Mouse (Mus musculus): ENCODE measurements around the gene Kcne4. TPM values are rescaled to one million over a fixed set of nuclear protein-coding genes. Genes with fewer than 3 reads are reported as not detected.

The Kcne4 gene
- polyA plus RNA-seq, 1 experiment from 2014 or later = 0.90 TPM

- no peaks in the 10 kb centered on the region for H3K9me3 ChIP-seq (replicated peaks)
These were observed 5.3 kb downstream of the Kcne4 start for GRCm38 (mm10) chr1:78821733-78822430.

GRCm38 (mm10) chr1:78825246-78825645 lies 8.7 kb downstream of the Kcne4 start:
- H3K4me3 ChIP-seq = no peak overlapping the region
- no peaks in the 10 kb centered on the region for H3K36me3 ChIP-seq
- peaks cover 26% of the 10 kb centered on the region for H3K4me1 ChIP-seq
- no peak for DNase-seq (ENCODE audit: low spot score)
- H3K27ac ChIP-seq = no peak overlapping the region
- no peaks in the 10 kb centered on the region for H3K27me3 ChIP-seq (ENCODE audit: low read depth, poor library complexity, severe bottlenecking)
- H3K9me3 ChIP-seq (replicated peaks) = no peaks in the 10 kb centered on the region
- WGBS = 79% methylated on average over 3 of the region's 3 CpGs

More at GRCm38 (mm10) chr1:78821733-78822430, 5.3 kb downstream of the Kcne4 start:
- DNase-seq (ENCODE audit: low spot score) = no peak
- Histone ChIP-seq H3K4me3 (no peak overlapping the region), H3K27me3 (ENCODE audit: low read depth, poor library complexity, severe bottlenecking) (no peaks in the 10 kb centered on the region; the same call in 1 of the 2 replicates), H3K36me3 (no peaks in the 10 kb centered on the region), H3K27ac (peak overlapping the region; percentile 25; the same call in 1 of the 2 replicates), H3K4me1 (peaks cover 49% of the 10 kb centered on the region)
- whole genome bisulfite sequencing = 87% methylated on average over 15 of the region's 15 CpGs

- Histone ChIP-seq H3K4me1 (peaks cover 12% of the 10 kb centered on the region), H3K36me3 (no peaks in the 10 kb centered on the region), H3K9me3 (replicated peaks) (no peaks in the 10 kb centered on the region), H3K4me3 (no peak overlapping the region), H3K27ac (no peak overlapping the region), H3K27me3 (ENCODE audit: low read depth, poor library complexity, severe bottlenecking) (no peaks in the 10 kb centered on the region)
- WGBS = 95% methylated on average over 3 of the region's 3 CpGs
- no peak for DNase-seq (ENCODE audit: low spot score)
These were observed 21.9 kb downstream of the Kcne4 start for GRCm38 (mm10) chr1:78838468-78838867.

DNA sequence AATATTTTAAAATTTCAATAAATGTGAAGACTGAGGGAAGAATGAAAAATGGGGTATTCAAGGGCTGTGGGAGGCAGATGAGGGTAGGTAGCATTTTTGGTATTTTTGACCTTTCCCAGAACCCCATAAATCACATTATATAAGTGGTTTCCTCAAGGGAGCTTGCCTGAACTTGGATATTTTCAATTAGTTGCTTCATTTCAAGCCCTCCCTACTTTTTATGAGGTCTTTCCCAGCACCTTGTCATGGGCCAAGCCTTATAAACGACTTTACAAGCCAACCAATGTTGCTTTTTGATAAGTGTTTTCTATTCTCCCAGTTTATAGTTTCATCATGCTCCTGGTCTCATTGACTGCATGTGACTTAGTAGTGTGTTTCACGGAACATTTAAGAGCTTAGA lies 24.2 kb downstream of the Kcne4 start:
- Histone ChIP-seq H3K27ac (no peak overlapping the region), H3K4me3 (no peak overlapping the region), H3K27me3 (ENCODE audit: low read depth, poor library complexity, severe bottlenecking) (no peaks in the 10 kb centered on the region), H3K4me1 (peaks cover 23% of the 10 kb centered on the region), H3K36me3 (no peaks in the 10 kb centered on the region), H3K9me3 (replicated peaks) (no peaks in the 10 kb centered on the region)
- WGBS = 58% methylated on average over 2 of the region's 2 CpGs
- DNase-seq (ENCODE audit: low spot score) = no peak

DNA sequence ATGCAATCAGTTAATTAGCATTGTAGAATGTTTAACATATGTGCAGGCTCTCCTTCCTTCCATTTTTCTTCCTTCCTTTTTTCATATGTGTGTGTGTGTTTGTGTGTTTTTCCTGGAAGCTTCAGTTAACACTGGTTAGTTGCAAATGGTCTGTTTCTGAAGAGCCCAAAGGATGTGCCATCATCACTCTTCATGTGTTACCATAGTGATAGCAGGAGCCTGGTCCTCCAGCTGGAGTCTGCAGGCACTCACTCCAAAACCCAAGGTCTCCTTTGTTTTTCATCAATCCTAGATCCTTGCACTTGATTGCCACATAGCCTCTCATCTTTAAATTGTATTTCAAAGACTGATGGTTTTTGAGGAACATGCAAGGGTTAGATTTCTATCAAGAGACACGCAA lies 29.1 kb downstream of the Kcne4 start:
- Histone ChIP-seq H3K4me1 (peaks cover 21% of the 10 kb centered on the region), H3K4me3 (no peak overlapping the region), H3K27ac (no peak overlapping the region), H3K9me3 (replicated peaks) (no peaks in the 10 kb centered on the region), H3K36me3 (no peaks in the 10 kb centered on the region), H3K27me3 (ENCODE audit: low read depth, poor library complexity, severe bottlenecking) (no peaks in the 10 kb centered on the region)
- WGBS = 88% methylated on average over 1 of the region's 1 CpGs
- DNase-seq (ENCODE audit: low spot score) = no peak

DNA sequence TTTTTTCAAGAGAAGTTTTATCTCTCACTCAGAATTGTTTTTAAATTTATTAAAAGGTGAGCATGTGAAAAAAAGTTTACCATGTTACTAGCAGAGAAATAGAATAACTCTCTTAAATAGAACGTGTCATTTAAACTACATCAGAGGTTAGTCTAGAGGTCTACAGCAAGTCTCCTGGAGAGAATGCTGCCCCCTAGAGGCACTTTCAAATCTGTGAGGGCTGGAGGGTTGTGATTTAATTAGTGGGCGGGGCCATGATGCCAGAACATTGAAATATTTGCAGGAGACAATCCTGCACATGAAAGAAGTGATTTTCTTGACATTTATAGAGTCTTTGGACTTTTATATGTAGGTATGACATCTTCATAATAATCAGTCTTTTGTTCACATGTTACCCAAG lies 29.9 kb downstream of the Kcne4 start:
- H3K27ac ChIP-seq = no peak overlapping the region
- 42% methylated on average over 2 of the region's 2 CpGs for WGBS
- H3K27me3 ChIP-seq (ENCODE audit: low read depth, poor library complexity, severe bottlenecking) = no peaks in the 10 kb centered on the region
- no peak for DNase-seq (ENCODE audit: low spot score)
- H3K4me3 ChIP-seq = no peak overlapping the region
- H3K4me1 ChIP-seq = peaks cover 14% of the 10 kb centered on the region
- no peaks in the 10 kb centered on the region for H3K36me3 ChIP-seq
- H3K9me3 ChIP-seq (replicated peaks) = no peaks in the 10 kb centered on the region

DNA sequence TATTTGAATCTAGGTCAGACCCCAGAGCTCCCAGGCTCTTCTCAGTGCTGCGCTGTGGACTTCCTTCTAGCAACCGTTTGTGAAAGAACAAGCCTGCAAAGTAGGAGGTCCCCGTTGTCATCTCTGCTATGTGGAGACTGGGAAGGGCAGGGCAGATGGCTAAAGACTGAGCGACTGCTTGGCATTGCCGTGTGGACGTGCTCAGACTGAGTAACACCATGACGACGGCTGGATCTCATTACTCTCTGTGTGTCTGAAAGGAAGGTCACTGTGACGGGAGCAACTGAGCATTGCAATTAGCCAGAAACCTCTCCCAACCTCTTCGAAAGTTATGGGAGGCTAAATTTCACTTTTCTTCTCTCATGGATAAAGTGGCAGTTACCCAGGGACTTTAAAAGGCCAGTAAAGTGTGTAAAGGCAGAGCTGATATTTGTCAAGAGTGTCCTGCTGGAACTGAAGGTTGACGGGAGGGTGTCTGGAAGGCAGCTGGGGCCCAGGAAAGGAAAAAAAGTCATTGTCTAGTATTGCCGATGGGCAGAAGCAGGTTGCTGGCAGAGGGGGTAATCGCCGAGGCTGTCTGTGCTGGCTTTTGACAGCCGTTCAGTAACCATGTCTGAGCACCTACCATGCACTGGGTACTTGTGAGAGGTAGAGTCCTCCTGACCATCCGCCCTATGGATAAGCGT lies 36.0 kb downstream of the Kcne4 start:
- H3K27ac ChIP-seq = peak overlapping the region; percentile 62
- peaks cover 11% of the 10 kb centered on the region for H3K4me1 ChIP-seq
- peak; percentile 51 for DNase-seq (ENCODE audit: low spot score)
- no peaks in the 10 kb centered on the region for H3K36me3 ChIP-seq
- H3K4me3 ChIP-seq = no peak overlapping the region
- no peaks in the 10 kb centered on the region for H3K9me3 ChIP-seq (replicated peaks)
- H3K27me3 ChIP-seq (ENCODE audit: low read depth, poor library complexity, severe bottlenecking) = no peaks in the 10 kb centered on the region
- WGBS = 48% methylated on average over 17 of the region's 17 CpGs

DNA sequence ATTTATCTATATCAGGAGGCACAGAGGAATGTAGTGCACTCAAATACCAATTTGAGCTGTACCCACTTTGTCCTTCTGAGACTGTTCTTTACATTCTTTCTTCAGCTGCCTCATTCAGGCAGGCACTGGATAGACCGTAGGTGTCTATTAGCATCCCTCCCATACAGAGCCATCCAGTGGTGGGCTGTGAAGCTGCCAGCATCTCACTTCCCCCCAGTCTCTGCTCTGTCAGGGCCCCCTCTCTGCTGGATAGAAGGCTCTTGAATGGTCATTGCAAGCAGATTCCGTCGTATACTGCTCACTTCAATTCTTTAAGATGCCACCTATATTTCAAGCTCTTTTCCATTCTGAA lies 36.5 kb downstream of the Kcne4 start:
- Histone ChIP-seq H3K4me1 (peaks cover 11% of the 10 kb centered on the region), H3K36me3 (no peaks in the 10 kb centered on the region), H3K9me3 (replicated peaks) (no peaks in the 10 kb centered on the region), H3K4me3 (no peak overlapping the region), H3K27ac (no peak overlapping the region), H3K27me3 (ENCODE audit: low read depth, poor library complexity, severe bottlenecking) (no peaks in the 10 kb centered on the region)
- WGBS = 88% methylated on average over 3 of the region's 3 CpGs
- DNase-seq (ENCODE audit: low spot score) = no peak

DNA sequence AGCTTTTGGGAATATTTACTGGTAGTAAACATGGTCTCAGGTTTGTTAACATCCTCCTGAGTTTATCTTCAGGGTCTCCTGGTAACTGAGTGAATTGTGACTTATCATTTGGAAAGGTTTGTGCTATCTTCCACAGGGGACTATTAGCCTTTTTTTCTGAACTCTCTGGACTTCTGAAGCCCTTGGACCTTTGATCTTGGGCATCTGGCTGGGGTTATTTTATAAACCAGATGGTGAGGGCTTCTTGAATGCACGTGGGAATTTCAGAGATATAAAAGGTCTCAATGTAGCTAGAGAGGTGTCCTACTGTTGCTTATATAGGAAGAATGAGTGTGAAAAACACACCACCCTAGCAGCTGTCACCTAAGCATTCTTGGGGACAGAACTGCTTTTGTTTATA lies 37.7 kb downstream of the Kcne4 start:
- Histone ChIP-seq H3K4me1 (peaks cover 11% of the 10 kb centered on the region), H3K9me3 (replicated peaks) (no peaks in the 10 kb centered on the region), H3K36me3 (no peaks in the 10 kb centered on the region), H3K27me3 (ENCODE audit: low read depth, poor library complexity, severe bottlenecking) (no peaks in the 10 kb centered on the region), H3K27ac (no peak overlapping the region), H3K4me3 (no peak overlapping the region)
- DNase-seq (ENCODE audit: low spot score) = no peak
- 29% methylated on average over 1 of the region's 1 CpGs for WGBS

DNA sequence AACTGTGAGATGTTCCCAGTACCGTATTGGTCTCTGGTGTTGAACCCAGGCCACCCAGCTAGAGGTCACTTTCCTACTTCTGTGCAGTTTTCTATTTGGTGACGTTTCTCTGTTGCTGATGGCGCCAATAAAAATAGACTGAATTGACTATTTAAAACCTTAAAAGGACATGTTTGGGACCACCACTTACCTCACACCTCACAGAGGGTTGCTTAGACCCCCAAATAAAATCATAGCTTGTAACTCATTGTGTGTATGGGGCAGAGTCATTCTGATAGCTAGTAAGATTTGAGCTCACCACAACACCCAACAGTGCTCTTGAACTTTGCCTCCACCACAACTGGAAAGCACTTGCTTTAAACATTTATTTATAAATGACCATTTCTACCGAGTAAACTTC lies 43.0 kb downstream of the Kcne4 start:
- DNase-seq (ENCODE audit: low spot score) = no peak
- no peaks in the 10 kb centered on the region for H3K27me3 ChIP-seq (ENCODE audit: low read depth, poor library complexity, severe bottlenecking)
- H3K9me3 ChIP-seq (replicated peaks) = no peaks in the 10 kb centered on the region
- H3K36me3 ChIP-seq = no peaks in the 10 kb centered on the region
- no peak overlapping the region for H3K4me3 ChIP-seq
- no peak overlapping the region for H3K27ac ChIP-seq
- no peaks in the 10 kb centered on the region for H3K4me1 ChIP-seq
- 62% methylated on average over 4 of the region's 4 CpGs for WGBS

- no peaks in the 10 kb centered on the region for H3K9me3 ChIP-seq (replicated peaks)
- 87% methylated on average over 7 of the region's 7 CpGs for WGBS
- H3K4me3 ChIP-seq = no peak overlapping the region
- no peak overlapping the region for H3K27ac ChIP-seq
- DNase-seq (ENCODE audit: low spot score) = no peak
- H3K27me3 ChIP-seq (ENCODE audit: low read depth, poor library complexity, severe bottlenecking) = no peaks in the 10 kb centered on the region
- H3K36me3 ChIP-seq = no peaks in the 10 kb centered on the region
- no peaks in the 10 kb centered on the region for H3K4me1 ChIP-seq
These were observed 43.5 kb downstream of the Kcne4 start for GRCm38 (mm10) chr1:78860056-78860455.

DNA sequence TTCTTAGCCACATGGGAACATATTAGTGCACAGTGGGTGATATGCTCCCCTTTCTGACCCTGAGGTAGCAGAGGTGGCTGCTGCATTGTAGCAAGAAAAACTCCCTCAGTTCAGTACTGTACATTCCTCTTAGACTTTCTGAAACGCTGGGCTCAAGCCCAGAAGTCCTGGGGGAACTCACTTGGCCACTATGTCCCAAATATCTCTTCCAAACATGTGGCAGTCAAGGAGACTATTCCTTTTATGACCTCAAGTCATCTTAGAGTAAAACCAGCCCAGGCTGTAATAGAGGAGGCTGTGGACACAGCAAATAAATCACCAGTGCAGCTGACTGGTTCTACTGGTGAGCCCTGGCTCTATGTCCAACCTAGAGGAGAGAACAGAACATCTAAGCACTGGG lies 45.7 kb downstream of the Kcne4 start:
- no peaks in the 10 kb centered on the region for H3K9me3 ChIP-seq (replicated peaks)
- no peaks in the 10 kb centered on the region for H3K36me3 ChIP-seq
- H3K4me3 ChIP-seq = no peak overlapping the region
- H3K27me3 ChIP-seq (ENCODE audit: low read depth, poor library complexity, severe bottlenecking) = no peaks in the 10 kb centered on the region
- no peak overlapping the region for H3K27ac ChIP-seq
- WGBS = 74% methylated on average over 1 of the region's 1 CpGs
- no peaks in the 10 kb centered on the region for H3K4me1 ChIP-seq
- no peak for DNase-seq (ENCODE audit: low spot score)

DNA sequence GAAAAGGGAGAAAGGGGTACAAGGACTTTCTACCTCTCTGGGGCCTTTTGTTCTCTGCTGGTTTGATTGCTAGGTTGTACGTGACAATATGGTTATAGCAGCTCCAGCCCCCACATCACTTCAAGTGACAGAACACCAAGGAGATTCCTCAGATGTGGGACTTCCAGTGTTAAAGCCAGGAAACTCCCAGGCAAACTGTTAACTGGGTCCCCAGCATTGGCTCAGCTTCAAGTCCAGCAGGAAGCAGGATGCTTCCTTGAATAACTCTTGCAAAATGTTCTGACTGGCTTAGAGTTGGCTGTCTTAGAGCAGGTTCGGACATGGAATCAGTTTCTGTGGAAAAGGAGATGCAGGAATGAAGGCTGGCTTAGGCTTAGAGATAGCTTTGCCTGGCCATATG lies 47.3 kb downstream of the Kcne4 start:
- Histone ChIP-seq H3K36me3 (no peaks in the 10 kb centered on the region), H3K27ac (no peak overlapping the region), H3K27me3 (ENCODE audit: low read depth, poor library complexity, severe bottlenecking) (no peaks in the 10 kb centered on the region), H3K4me1 (no peaks in the 10 kb centered on the region), H3K9me3 (replicated peaks) (no peaks in the 10 kb centered on the region), H3K4me3 (no peak overlapping the region)
- no peak for DNase-seq (ENCODE audit: low spot score)
- WGBS = 78% methylated on average over 2 of the region's 2 CpGs
